Mouse (Mus musculus): Measurements from ENCODE around the gene Bcl6. TPM values are rescaled to one million over a fixed set of nuclear protein-coding genes. Genes with fewer than 3 reads are reported as not detected.

Gene Bcl6
- total RNA-seq, 2 experiments from 2014 or later, result 11.1 to 11.3 TPM

GRCm38 (mm10) chr16:23991170-23991569 is 2.5 kb upstream of the Bcl6 start:
- peak; percentile 79 to 87 for DNase-seq (ENCODE audit: low spot score in 2 of 2)

- no peak for DNase-seq (ENCODE audit: low spot score in 2 of 2)
Measured at GRCm38 (mm10) chr16:23990161-23990970, 1.7 kb upstream of the Bcl6 start.

- DNase-seq (ENCODE audit: low spot score in 2 of 2), result peak in 1 of 2 experiments; percentile 55
Measured at GRCm38 (mm10) chr16:23989209-23990160, 833 bp upstream of the Bcl6 start.

GRCm38 (mm10) chr16:23988157-23988465 is 541 bp downstream of the Bcl6 start:
- no peak for DNase-seq (ENCODE audit: low spot score in 2 of 2)

- DNase-seq (ENCODE audit: low spot score in 2 of 2), result peak in 1 of 2 experiments; percentile 70
Measured at GRCm38 (mm10) chr16:23987341-23988156, 1.1 kb downstream of the Bcl6 start.

- DNase-seq (ENCODE audit: low spot score in 2 of 2), result peak in 1 of 2 experiments; percentile 47
Measured at GRCm38 (mm10) chr16:23986871-23987270, 1.8 kb downstream of the Bcl6 start.

- no peak for DNase-seq (ENCODE audit: low spot score in 2 of 2)
Measured at GRCm38 (mm10) chr16:23986176-23986575, 2.5 kb downstream of the Bcl6 start.

GRCm38 (mm10) chr16:23985467-23985861 is 3.2 kb downstream of the Bcl6 start:
- DNase-seq (ENCODE audit: low spot score in 2 of 2), result peak in 1 of 2 experiments; percentile 62

- DNase-seq (ENCODE audit: low spot score in 2 of 2), result peak in 1 of 2 experiments; percentile 45
Measured at GRCm38 (mm10) chr16:23984760-23985466, 3.7 kb downstream of the Bcl6 start.

- DNase-seq (ENCODE audit: low spot score in 2 of 2), result peak; percentile 80 to 91
Measured at GRCm38 (mm10) chr16:23984183-23984582, 4.5 kb downstream of the Bcl6 start.

GRCm38 (mm10) chr16:23982891-23983588 is 5.6 kb downstream of the Bcl6 start:
- peak; percentile 76 to 88 for DNase-seq (ENCODE audit: low spot score in 2 of 2)

GRCm38 (mm10) chr16:23981925-23982851 is 6.5 kb downstream of the Bcl6 start:
- DNase-seq (ENCODE audit: low spot score in 2 of 2), result peak in 1 of 2 experiments; percentile 85

GRCm38 (mm10) chr16:23980991-23981720 is 7.5 kb downstream of the Bcl6 start:
- DNase-seq (ENCODE audit: low spot score in 2 of 2), result peak in 1 of 2 experiments; percentile 42

- DNase-seq (ENCODE audit: low spot score in 2 of 2), result no peak
Measured at GRCm38 (mm10) chr16:23980201-23980870, 8.3 kb downstream of the Bcl6 start.

- no peak for DNase-seq (ENCODE audit: low spot score in 2 of 2)
Measured at GRCm38 (mm10) chr16:23979446-23979845, 9.2 kb downstream of the Bcl6 start.

GRCm38 (mm10) chr16:23978495-23978894 is 10.2 kb downstream of the Bcl6 start:
- DNase-seq (ENCODE audit: low spot score in 2 of 2), result no peak

GRCm38 (mm10) chr16:23977732-23978131 is 10.9 kb downstream of the Bcl6 start:
- DNase-seq (ENCODE audit: low spot score in 2 of 2), result no peak

All from gastrocnemius, postnatal 4 days (tissue).